Mouse (Mus musculus) E14TG2a.4 (cell line): ENCODE measurements at regions not wholly inside any gene's neighbourhood (a gene's known extent, or its start where the extent isn't known, plus 50 kb on each side); places are given as distances from the start of the nearest gene placed in this dataset.

Source experiments
- CTCF ChIP-seq: conservative IDR thresholded peaks from 2 replicates; pipeline ENCODE4 v1.5.1; 2014; ENCODE audit warnings: low read length
- POU5F1 ChIP-seq: IDR thresholded peaks from 2 replicates; pipeline ENCODE4 v1.6.1; 2014; ENCODE audit warnings: low read length, borderline replicate concordance

GRCm38 (mm10) chr1:157969635-157970111, 386.5 kb downstream of the Brinp2 start:
- TF ChIP-seq CTCF (no peak), POU5F1 (no peak)
